ENCODE assay signal across 8 mouse cellular contexts in genomic region chr2:118597673-118598568, GRCm38 (mm10). TPM values are rescaled to one million over a fixed set of nuclear protein-coding genes. Genes with fewer than 3 reads are reported as not detected.
A peak's percentile ranks its signal among the peaks of the same experiment; 100 is the strongest.
DNase-seq lines count a peak whose midpoint lies in the region; ATAC-seq lines count a peak whose summit lies in the region.

Bub1b (plus strand) TSS chr2:118598211.

- no peaks in the 10 kb centered on the region for H3K36me3 ChIP-seq in hindbrain, embryonic 14.5 days (replicated peaks; ENCODE audit: control insufficient read depth, insufficient read depth)

- H3K27me3 ChIP-seq in hindbrain, embryonic 14.5 days (ENCODE audit: control insufficient read depth, insufficient read depth, low read length), result no peaks in the 10 kb centered on the region

- no peaks in the 10 kb centered on the region for H3K9me3 ChIP-seq in hindbrain, embryonic 14.5 days (ENCODE audit: control insufficient read depth, low read length)

- 0 out of 2 replicates have a peak, but pooled peaks cover 3% of the 10 kb centered on the region for H3K4me1 ChIP-seq in hindbrain, embryonic 14.5 days (replicated peaks; ENCODE audit: control insufficient read depth, insufficient read depth, low read length)

- H3K4me3 ChIP-seq in hindbrain, embryonic 14.5 days (replicated peaks; ENCODE audit: low read length), result peak within 1 kb of the TSS; percentile 48

- peak; percentile 98 for ATAC-seq in hindbrain, embryonic 14.5 days (ENCODE audit: low FRiP score)

- DNase-seq in R1 (ENCODE audit: low read depth, low spot score), result peak; percentile 97
- peak; percentile 87 to 93 for DNase-seq in cerebellum, postnatal 25 days
- peak; percentile 68 to 72 for DNase-seq in frontal cortex, postnatal 25 days (ENCODE audit: low spot score in 2 of 2)
- DNase-seq in hindbrain, embryonic 14.5 days (ENCODE audit: low spot score), result peak; percentile 96
- DNase-seq in layer of hippocampus, postnatal 36 days, result peak; percentile 86 to 87
- DNase-seq in lung, postnatal 36 days, result peak; percentile 97
- DNase-seq in retina, postnatal 1 day, result peak; percentile 97
- peak; percentile 81 to 87 for DNase-seq in urinary bladder, adult 18-20 months (ENCODE audit: low spot score in 2 of 2)

- WGBS in hindbrain, embryonic 14.5 days, result 6% methylated on average over 41 of the region's 41 CpGs

- H3K27ac ChIP-seq in hindbrain, embryonic 14.5 days, result no peak within 1 kb of the TSS

- peak within 1 kb of the TSS; percentile 50 for H3K9ac ChIP-seq in hindbrain, embryonic 14.5 days

- peak within 1 kb of the TSS; percentile 77 for H3K4me2 ChIP-seq in hindbrain, embryonic 14.5 days (replicated peaks)

RNA-seq across cellular contexts. Expression of gene Bub1b, which starts in this region (rescaled TPM):
- 11.8 and 15.6 TPM in 2 replicates for polyA plus RNA-seq in hindbrain, embryonic 14.5 days (2014; fragmentation: Nextera tagmentation; extraction: Ambion mirVana)
- 1 to 10 TPM; 1.5 to 3.2 TPM for total RNA-seq in layer of hippocampus, postnatal 36 days (2021)
